Mouse (Mus musculus) neural tube, embryonic 14.5 days (tissue): ENCODE data around the gene Cwc25. TPM values are rescaled to one million over a fixed set of nuclear protein-coding genes. Genes with fewer than 3 reads are reported as not detected.

Experiments
- ATAC-seq: fragments of 200-750 bp; cut with Nextera tagmentation; 2 replicates; pipeline ENCODE4 v1.8.0; 2017; ENCODE audit warnings: low read depth, mild to moderate bottlenecking, moderate TSS enrichment, moderate library complexity
- H3K27ac ChIP-seq: fragments of 300-500 bp; sonication (generic); 2 replicates; pipeline ENCODE4 v1.5.1; 2014; ENCODE audit warnings: low read depth, mild to moderate bottlenecking, control low read depth, low read length, moderate library complexity, mixed read lengths
- H3K27me3 ChIP-seq: fragments of 300-500 bp; sonication (generic); 2 replicates; pipeline ENCODE4 v1.6.1; 2014; ENCODE audit warnings: low read length; ENCODE audit not compliant: control insufficient read depth, insufficient read depth
- H3K36me3 ChIP-seq: fragments of 300-500 bp; sonication (generic); 2 replicates; pipeline ENCODE4 v1.6.1; 2014; ENCODE audit warnings: low read length, mixed read lengths; ENCODE audit not compliant: control insufficient read depth, insufficient read depth
- H3K4me1 ChIP-seq: fragments of 300-500 bp; sonication (generic); 2 replicates; pipeline ENCODE4 v1.6.1; 2014; ENCODE audit warnings: low read length; ENCODE audit not compliant: control insufficient read depth, insufficient read depth
- H3K4me2 ChIP-seq: fragments of 300-500 bp; sonication (generic); 2 replicates; pipeline ENCODE4 v1.6.1; 2014; ENCODE audit warnings: mild to moderate bottlenecking, low read depth, low read length, control low read depth
- H3K4me3 ChIP-seq: fragments of 300-500 bp; sonication (generic); 2 replicates; pipeline ENCODE4 v1.5.1; 2014; ENCODE audit warnings: low read depth, low read length, control low read depth, mixed read lengths
- H3K9ac ChIP-seq: fragments of 300-500 bp; sonication (generic); replicated peaks from 2 replicates; pipeline ENCODE4 v1.6.1; 2014; ENCODE audit warnings: low read depth, mild to moderate bottlenecking, control low read depth, low read length, mixed read lengths
- H3K9me3 ChIP-seq: fragments of 300-500 bp; sonication (generic); 2 replicates; pipeline ENCODE4 v1.6.1; 2016; ENCODE audit warnings: low read length; ENCODE audit not compliant: control insufficient read depth
- WGBS: fragments of 180-500 bp; shearing (Covaris S2); extraction: QIAGEN DNeasy Blood & Tissue Kit; methylation state at CpG from one replicate; pipeline ENCODE4 v1.1.7; 2014; 5-methylcytosine and 5-hydroxymethylcytosine counted together
- polyA plus RNA-seq: library from polyadenylated mRNA; unstranded; fragments of >200 nt; fragmentation: Nextera tagmentation; extraction: Ambion mirVana; gene quantifications from 2 replicates; pipeline ENCODE4 v1.2.1, GENCODE M21; 2014

Gene Cwc25
- polyA plus RNA-seq = 13.8 and 13.9 TPM in 2 replicates

GRCm38 (mm10) chr11:97766154-97766881, at the start of gene Cwc25:
Gene Cwc25, minus strand, starts transcription at chr11:97766556.
- Histone ChIP-seq H3K4me3 (peak within 1 kb of the TSS; percentile 73), H3K9me3 (no peaks in the 10 kb centered on the region), H3K9ac (peak within 1 kb of the TSS; percentile 83), H3K4me1 (peaks cover 9% of the 10 kb centered on the region), H3K4me2 (peak within 1 kb of the TSS; percentile 80), H3K36me3 (no peaks in the 10 kb centered on the region), H3K27ac (peak within 1 kb of the TSS; percentile 86), H3K27me3 (no peaks in the 10 kb centered on the region)
- WGBS = under 1% methylated on average over 38 of the region's 38 CpGs
- ATAC-seq = peak; percentile 93

GRCm38 (mm10) chr11:97815736-97816135, 49.4 kb upstream of the Cwc25 start:
- Histone ChIP-seq H3K9ac (no peak overlapping the region), H3K9me3 (no peaks in the 10 kb centered on the region), H3K36me3 (peaks cover 23% of the 10 kb centered on the region), H3K4me3 (no peak overlapping the region), H3K4me1 (peaks cover 31% of the 10 kb centered on the region), H3K27ac (no peak overlapping the region), H3K4me2 (no peak overlapping the region), H3K27me3 (no peaks in the 10 kb centered on the region)
- WGBS = 92% methylated on average over 11 of the region's 11 CpGs
- ATAC-seq = no peak

- H3K27me3 ChIP-seq = no peaks in the 10 kb centered on the region
- H3K36me3 ChIP-seq = peaks cover 29% of the 10 kb centered on the region
- WGBS = 80% methylated on average over 17 of the region's 17 CpGs
- H3K9me3 ChIP-seq = no peaks in the 10 kb centered on the region
- peak overlapping the region; percentile 86; the same call in 1 of the 2 replicates for H3K27ac ChIP-seq
- peaks cover 37% of the 10 kb centered on the region for H3K4me1 ChIP-seq
- no peak overlapping the region for H3K9ac ChIP-seq
- no peak for ATAC-seq
- no peak overlapping the region for H3K4me2 ChIP-seq
- no peak overlapping the region for H3K4me3 ChIP-seq
Observed at GRCm38 (mm10) chr11:97813746-97814515, 47.6 kb upstream of the Cwc25 start.

DNA sequence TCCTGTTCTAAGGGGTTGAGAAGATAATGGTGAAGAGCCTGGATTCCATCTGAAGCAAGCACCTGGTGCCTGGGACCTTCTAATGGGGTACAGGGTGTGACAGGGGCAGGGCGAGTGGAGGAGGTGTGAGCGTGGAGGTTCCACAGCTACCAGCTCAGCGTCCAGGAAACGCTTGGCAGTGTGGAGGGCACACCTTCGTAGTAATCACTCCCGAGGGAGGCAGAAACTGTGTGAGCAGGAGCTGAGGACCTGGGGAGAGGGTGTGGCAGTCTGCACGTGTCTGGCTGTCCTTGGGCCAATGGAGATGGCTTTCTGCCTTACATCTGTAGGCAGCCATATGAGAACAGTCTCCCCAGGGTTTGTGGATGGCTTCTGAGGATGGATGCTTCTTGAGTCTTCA, 46.7 kb upstream of the Cwc25 start:
- ATAC-seq = peak; percentile 22; the same call in 1 of the 2 replicates
- Histone ChIP-seq H3K36me3 (peaks cover 36% of the 10 kb centered on the region), H3K4me1 (peaks cover 41% of the 10 kb centered on the region), H3K27ac (peak overlapping the region; percentile 86), H3K27me3 (no peaks in the 10 kb centered on the region), H3K4me3 (no peak overlapping the region), H3K4me2 (peak overlapping the region; percentile 37), H3K9ac (0 out of 2 replicates have a peak overlapping the region, but pooled peaks have one; percentile 18), H3K9me3 (no peaks in the 10 kb centered on the region)
- 34% methylated on average over 7 of the region's 7 CpGs for WGBS

DNA sequence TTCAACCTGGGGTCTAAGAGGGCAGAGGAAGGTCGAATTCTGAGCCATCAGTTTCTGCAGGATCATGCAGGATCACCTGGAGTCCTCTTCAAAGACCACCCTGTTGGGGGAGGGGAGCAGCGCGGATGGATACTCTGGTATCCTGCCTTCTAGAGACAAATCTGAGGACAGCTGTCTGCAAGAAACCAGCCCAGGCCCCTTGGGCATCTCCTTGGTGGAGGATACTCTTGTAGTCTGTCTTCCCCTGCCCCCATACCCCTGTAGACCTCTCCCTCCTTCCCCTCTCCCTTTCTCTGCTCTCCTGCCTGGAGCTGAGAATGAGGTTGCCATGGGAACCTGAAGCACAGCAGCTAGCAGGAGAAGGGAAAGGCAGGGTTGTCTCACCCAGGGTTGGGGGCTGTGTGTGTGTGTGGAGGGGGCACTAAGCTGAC, 46.1 kb upstream of the Cwc25 start:
- H3K9ac ChIP-seq = peak overlapping the region; percentile 41
- no peaks in the 10 kb centered on the region for H3K27me3 ChIP-seq
- peaks cover 35% of the 10 kb centered on the region for H3K36me3 ChIP-seq
- peak overlapping the region; percentile 86 for H3K27ac ChIP-seq
- peaks cover 42% of the 10 kb centered on the region for H3K4me1 ChIP-seq
- H3K4me2 ChIP-seq = peak overlapping the region; percentile 37; the same call in 1 of the 2 replicates
- ATAC-seq = peak; percentile 83
- H3K4me3 ChIP-seq = no peak overlapping the region
- no peaks in the 10 kb centered on the region for H3K9me3 ChIP-seq
- 37% methylated on average over 3 of the region's 3 CpGs for WGBS

GRCm38 (mm10) chr11:97811569-97812362, 45.4 kb upstream of the Cwc25 start:
- Histone ChIP-seq H3K9ac (peak overlapping the region; percentile 41; the same call in 1 of the 2 replicates), H3K36me3 (peaks cover 35% of the 10 kb centered on the region), H3K9me3 (no peaks in the 10 kb centered on the region), H3K4me3 (no peak overlapping the region), H3K27ac (peak overlapping the region; percentile 86), H3K4me2 (peak overlapping the region; percentile 37; the same call in 1 of the 2 replicates), H3K4me1 (peaks cover 43% of the 10 kb centered on the region), H3K27me3 (no peaks in the 10 kb centered on the region)
- ATAC-seq = peak; percentile 45; the same call in 1 of the 2 replicates
- 28% methylated on average over 12 of the region's 13 CpGs for WGBS

DNA sequence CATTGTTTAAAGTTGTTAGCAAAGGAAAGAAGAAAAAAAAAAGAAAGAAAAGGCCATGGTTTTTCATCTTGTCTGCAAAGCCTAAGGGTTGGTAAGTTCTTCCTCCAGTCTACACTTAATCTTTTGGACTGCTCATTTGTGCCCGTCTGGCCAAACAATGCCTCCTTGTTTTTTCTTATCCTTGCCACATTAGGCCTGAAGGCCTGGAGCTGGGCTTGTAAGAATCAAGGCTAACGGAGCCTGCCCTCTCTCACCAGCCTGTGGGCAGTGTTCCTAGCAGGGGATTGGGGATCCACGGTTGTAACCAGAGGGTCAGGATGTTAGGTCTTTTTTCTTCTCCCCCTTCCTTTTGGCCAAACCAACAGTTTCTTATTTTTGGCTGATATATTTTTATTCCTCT, 44.6 kb upstream of the Cwc25 start:
- Histone ChIP-seq H3K27me3 (no peaks in the 10 kb centered on the region), H3K9me3 (no peaks in the 10 kb centered on the region), H3K27ac (no peak overlapping the region), H3K36me3 (peaks cover 29% of the 10 kb centered on the region), H3K4me3 (no peak overlapping the region), H3K9ac (no peak overlapping the region), H3K4me2 (no peak overlapping the region), H3K4me1 (peaks cover 51% of the 10 kb centered on the region)
- no peak for ATAC-seq
- WGBS = 20% methylated on average over 3 of the region's 3 CpGs

DNA sequence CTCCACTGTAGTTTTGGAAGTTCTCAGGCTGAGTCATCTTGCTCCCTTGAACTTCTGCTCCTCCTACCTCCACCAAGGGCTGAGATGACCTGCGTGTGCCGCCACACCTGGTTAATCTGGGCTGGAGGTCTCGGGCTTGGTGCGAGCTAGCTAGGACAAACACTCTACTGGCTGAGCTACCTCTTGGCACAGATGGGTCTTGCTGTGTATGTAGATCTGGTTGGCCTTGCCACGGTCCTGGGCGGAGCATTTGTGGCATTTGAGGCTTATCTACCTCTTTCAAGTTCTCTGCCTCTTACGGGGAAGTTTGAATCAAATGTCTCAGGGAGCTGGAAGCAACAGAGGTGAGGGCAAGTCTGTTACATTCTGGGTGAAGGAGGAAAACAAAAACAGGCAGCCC, 44.0 kb upstream of the Cwc25 start:
- Histone ChIP-seq H3K4me3 (no peak overlapping the region), H3K4me2 (no peak overlapping the region), H3K4me1 (peaks cover 57% of the 10 kb centered on the region), H3K27me3 (no peaks in the 10 kb centered on the region), H3K27ac (no peak overlapping the region), H3K9ac (no peak overlapping the region), H3K36me3 (peaks cover 24% of the 10 kb centered on the region), H3K9me3 (no peaks in the 10 kb centered on the region)
- 85% methylated on average over 7 of the region's 7 CpGs for WGBS
- ATAC-seq = no peak
